Comparison of ENCODE assay signal across 13 mouse cellular contexts in genomic region chr1:57989052-57989600, GRCm38 (mm10). TPM values are rescaled to one million over a fixed set of nuclear protein-coding genes. Genes with fewer than 3 reads are reported as not detected.
DNase-seq lines count a peak whose midpoint lies in the region; ATAC-seq and TF ChIP-seq lines count a peak whose summit lies in the region.
"Had no signal": no experiment of that assay in that cellular context is flagged by ENCODE, and none has a peak within 500 bp of the region (broad histone marks: within the 10 kb centered on the region; RNA-seq: fewer than 3 reads in every experiment).

No protein-coding gene starts in this region.

- H3K4me3 ChIP-seq in embryonic fibroblast, embryonic 13.5 days (ENCODE audit: insufficient read depth, low read length) = no peak overlapping the region
- H3K4me3 ChIP-seq in heart, postnatal 0 days (ENCODE audit: low read depth, low read length) = no peak overlapping the region
- H3K4me3 ChIP-seq: limb, embryonic 10.5 days had no signal

- H3K27ac ChIP-seq in embryonic fibroblast, embryonic 13.5 days (ENCODE audit: insufficient read depth, low read length) = peak overlapping the region; percentile 21
- peak overlapping the region; percentile 31; the same call in 1 of the 2 replicates for H3K27ac ChIP-seq in heart, postnatal 0 days (ENCODE audit: low read depth)
- H3K27ac ChIP-seq: limb, embryonic 10.5 days had no signal

- H3K9ac ChIP-seq in heart, postnatal 0 days (replicated peaks; ENCODE audit: low read depth, low read length) = no peak overlapping the region

- no peak for TF ChIP-seq CTCF in embryonic fibroblast, embryonic 13.5 days (IDR thresholded peaks at IDR 0.05; ENCODE audit: borderline replicate concordance, insufficient read depth, low read length)
- no peak for TF ChIP-seq CTCF in heart, postnatal 0 days (IDR thresholded peaks at IDR 0.05; ENCODE audit: low read depth)

- no peak for TF ChIP-seq EP300 in heart, postnatal 0 days (IDR thresholded peaks at IDR 0.05; ENCODE audit: low read depth)

- no peak for TF ChIP-seq POLR2A in embryonic fibroblast, embryonic 13.5 days (IDR thresholded peaks at IDR 0.05; ENCODE audit: low read depth, low read length)

- H3K4me2 ChIP-seq in heart, postnatal 0 days (ENCODE audit: low read depth, low read length) = no peak overlapping the region

- 40% methylated on average over 6 of the region's 6 CpGs for WGBS in heart, postnatal 0 days

- H3K36me3 ChIP-seq in heart, postnatal 0 days (replicated peaks; ENCODE audit: control insufficient read depth, insufficient read depth, low read length) = no peaks in the 10 kb centered on the region
- H3K36me3 ChIP-seq: limb, embryonic 10.5 days had no signal

- peak; percentile 63 for ATAC-seq in heart, postnatal 0 days (ENCODE audit: insufficient read depth, low read depth)

- no peaks in the 10 kb centered on the region for H3K27me3 ChIP-seq in heart, postnatal 0 days (ENCODE audit: control insufficient read depth, insufficient read depth, low read length)

- H3K9me3 ChIP-seq in heart, postnatal 0 days (replicated peaks; ENCODE audit: control insufficient read depth, low read length) = no peaks in the 10 kb centered on the region
- H3K9me3 ChIP-seq: limb, embryonic 10.5 days had no signal

- peak; percentile 12 for DNase-seq in adrenal gland, postnatal 14 days
- no peak for DNase-seq in adrenal gland, adult 8-10 months
- peak; percentile 73 for DNase-seq in 3134 (ENCODE audit: extremely low read depth, insufficient read length, low spot score)
- no peak for DNase-seq in heart, postnatal 0 days (ENCODE audit: low spot score)
- DNase-seq in thymus, postnatal 14 days = no peak
- no peak for DNase-seq in layer of hippocampus, adult 11-12 months (ENCODE audit: low spot score)
- no peak for DNase-seq in layer of hippocampus, postnatal 25 days (ENCODE audit: extremely low spot score in 1 of 2, low spot score in 1 of 2)
- DNase-seq: B cell, adult 2 months; embryo, embryonic 11 days; midbrain, embryonic 14.5 days; right cerebral cortex, postnatal 25 days had no signal

- 0 out of 2 replicates have a peak, but pooled peaks cover 2% of the 10 kb centered on the region for H3K4me1 ChIP-seq in embryonic fibroblast, embryonic 13.5 days (ENCODE audit: control insufficient read depth, insufficient read depth, low read length)
- no peaks in the 10 kb centered on the region for H3K4me1 ChIP-seq in heart, postnatal 0 days (ENCODE audit: control insufficient read depth, insufficient read depth)
- H3K4me1 ChIP-seq: limb, embryonic 10.5 days had no signal

RNA-seq across cellular contexts. Expression of gene Sgo2a, which starts 6.6 kb away (rescaled TPM):
- 3.9 and 4.3 TPM in 2 replicates for total RNA-seq in adrenal gland, postnatal 14 days (2021)
- total RNA-seq in adrenal gland, adult 8-10 months (2022) = under 1 TPM; 0.35 to 0.81 (median 0.58) TPM
- polyA plus RNA-seq in embryonic fibroblast, embryonic 13.5 days (2011; ENCODE audit: insufficient read length, low read depth, missing spikeins) = 12.4 and 20.7 TPM in 2 replicates
- total RNA-seq in heart, postnatal 0 days (2014; rRNA removed; ENCODE audit: low replicate concordance) = 11.4 and 13.7 TPM in 2 replicates
- 6.9 and 7.1 TPM in 2 replicates for polyA plus RNA-seq in heart, postnatal 0 days (2015; fragmentation: Nextera tagmentation; extraction: Ambion mirVana)
- under 1 TPM; 0.47 to 0.59 TPM for total RNA-seq in layer of hippocampus, postnatal 25 days (2021)

RNA-seq across cellular contexts. Expression of gene Kctd18, which starts 29.6 kb away (rescaled TPM):
- 10.7 and 15.4 TPM in 2 replicates for total RNA-seq in adrenal gland, postnatal 14 days (2021)
- total RNA-seq in adrenal gland, adult 8-10 months (2022) = 10 to 100 TPM; 10.2 to 23.2 (median 16.7) TPM
- polyA plus RNA-seq in embryonic fibroblast, embryonic 13.5 days (2011; ENCODE audit: insufficient read length, low read depth, missing spikeins) = 18.7 and 19.2 TPM in 2 replicates
- total RNA-seq in heart, postnatal 0 days (2014; rRNA removed; ENCODE audit: low replicate concordance) = 8.9 and 13.6 TPM in 2 replicates
- 7.6 and 7.8 TPM in 2 replicates for polyA plus RNA-seq in heart, postnatal 0 days (2015; fragmentation: Nextera tagmentation; extraction: Ambion mirVana)
- total RNA-seq in layer of hippocampus, postnatal 25 days (2021) = 10 to 100 TPM; 14.9 to 20.2 TPM

RNA-seq across cellular contexts. Expression of gene Aox1, which starts 40.6 kb away (rescaled TPM):
- 22.2 and 25.5 TPM in 2 replicates for total RNA-seq in adrenal gland, postnatal 14 days (2021)
- 10 to 100 TPM; 30.9 to 62.1 (median 45.8) TPM for total RNA-seq in adrenal gland, adult 8-10 months (2022)
- polyA plus RNA-seq in embryonic fibroblast, embryonic 13.5 days (2011; ENCODE audit: insufficient read length, low read depth, missing spikeins) = 4.1 and 5.2 TPM in 2 replicates
- total RNA-seq in heart, postnatal 0 days (2014; rRNA removed; ENCODE audit: low replicate concordance) = 1.6 and 2.4 TPM in 2 replicates
- 1.1 and 1.2 TPM in 2 replicates for polyA plus RNA-seq in heart, postnatal 0 days (2015; fragmentation: Nextera tagmentation; extraction: Ambion mirVana)
- 1 to 10 TPM; 3.0 to 3.9 TPM for total RNA-seq in layer of hippocampus, postnatal 25 days (2021)

Comparison
In these comparisons a context has a peak if more than half of its experiments do, and no peak if none do; other contexts are left out.
1. DNase-seq: peak in adrenal gland, postnatal 14 days (single experiment) and 3134 (single experiment); none in adrenal gland, adult 8-10 months (single experiment), heart, postnatal 0 days (single experiment), thymus, postnatal 14 days (single experiment), layer of hippocampus, adult 11-12 months (single experiment) and layer of hippocampus, postnatal 25 days (0 of 2).